Mouse (Mus musculus) heart, embryonic 12.5 days (tissue): Measurements from ENCODE around the gene Fyb. TPM values are rescaled to one million over a fixed set of nuclear protein-coding genes. Genes with fewer than 3 reads are reported as not detected.

Experiments used
- ATAC-seq: fragments of 200-750 bp; cut with Nextera tagmentation; 2 replicates; pipeline ENCODE4 v1.8.0; 2017; ENCODE audit warnings: moderate TSS enrichment, moderate library complexity; ENCODE audit not compliant: insufficient number of reproducible peaks, low FRiP score
- H3K27ac ChIP-seq: fragments of 300-500 bp; sonication (generic); 2 replicates; pipeline ENCODE4 v1.5.1; 2016; ENCODE audit warnings: mild to moderate bottlenecking, moderate library complexity; ENCODE audit not compliant: poor library complexity, severe bottlenecking
- H3K27me3 ChIP-seq: fragments of 300-500 bp; sonication (generic); replicated peaks from 2 replicates; pipeline ENCODE4 v1.6.1; 2016; ENCODE audit warnings: mild to moderate bottlenecking, moderate library complexity
- H3K36me3 ChIP-seq: fragments of 300-500 bp; sonication (generic); 2 replicates; pipeline ENCODE4 v1.6.1; 2016; ENCODE audit warnings: mild to moderate bottlenecking, moderate library complexity
- H3K4me1 ChIP-seq: fragments of 300-500 bp; sonication (generic); replicated peaks from 2 replicates; pipeline ENCODE4 v1.6.1; 2016; ENCODE audit warnings: mild to moderate bottlenecking
- H3K4me2 ChIP-seq: fragments of 300-500 bp; sonication (generic); 2 replicates; pipeline ENCODE4 v1.6.1; 2016; ENCODE audit warnings: mild to moderate bottlenecking, moderate library complexity
- H3K4me3 ChIP-seq: fragments of 300-500 bp; sonication (generic); 2 replicates; pipeline ENCODE4 v1.5.1; 2016; ENCODE audit warnings: mild to moderate bottlenecking
- H3K9ac ChIP-seq: fragments of 300-500 bp; sonication (generic); 2 replicates; pipeline ENCODE4 v1.6.1; 2016; ENCODE audit warnings: mild to moderate bottlenecking, moderate library complexity
- H3K9me3 ChIP-seq: fragments of 300-500 bp; sonication (generic); replicated peaks from 2 replicates; pipeline ENCODE4 v1.6.1; 2016; ENCODE audit warnings: mild to moderate bottlenecking, moderate library complexity
- WGBS: fragments of 180-500 bp; shearing (Covaris S2); methylation state at CpG from one replicate; pipeline ENCODE4 v1.1.7; 2016; 5-methylcytosine and 5-hydroxymethylcytosine counted together
- polyA plus RNA-seq: library from polyadenylated mRNA; unstranded; fragments of >200 nt; fragmentation: Nextera tagmentation; extraction: Ambion mirVana; gene quantifications from 2 replicates; pipeline ENCODE4 v1.2.1, GENCODE M21; 2016

The Fyb gene
- polyA plus RNA-seq, 1 experiment from 2014 or later = 4.3 TPM

DNA sequence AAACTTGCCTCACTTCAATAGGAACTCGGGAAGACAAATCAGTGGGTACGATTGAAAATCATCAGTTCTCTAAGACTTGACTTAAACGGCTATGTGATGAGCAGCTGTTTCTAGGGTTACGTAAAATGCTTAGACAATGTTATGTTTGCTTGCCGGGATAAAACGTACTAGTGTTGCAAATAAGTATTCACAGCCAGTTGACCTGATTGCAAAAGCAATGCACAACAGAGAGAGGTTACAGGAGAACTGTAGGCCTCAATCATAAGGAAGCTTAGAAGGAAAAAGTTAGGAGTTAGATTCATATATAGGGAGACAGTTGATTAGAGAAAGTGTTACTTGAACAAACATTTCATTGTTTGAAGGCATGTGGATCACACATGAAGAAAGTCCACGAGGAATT lies 187.7 kb downstream of the Fyb start:
- H3K27ac ChIP-seq = no peak overlapping the region

DNA sequence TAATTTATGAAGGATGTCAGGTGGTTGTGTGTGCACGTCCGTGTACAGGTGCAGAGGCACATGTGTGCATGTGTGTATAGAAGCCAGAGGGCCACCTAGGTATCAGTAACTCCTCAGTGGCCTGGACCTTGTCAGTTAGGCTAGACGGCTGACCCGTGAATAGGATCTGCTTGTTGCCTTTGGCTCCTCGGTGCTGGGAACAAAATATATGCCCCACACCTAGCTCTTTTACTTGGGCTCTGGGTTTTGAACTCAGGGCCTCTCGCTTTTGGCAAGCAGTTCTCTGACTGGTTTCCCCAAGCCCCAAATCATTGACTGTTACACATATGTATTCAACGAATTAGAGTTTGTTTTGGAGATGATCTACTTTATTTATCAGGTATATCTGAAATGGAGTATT lies 188.6 kb downstream of the Fyb start:
- Histone ChIP-seq H3K9ac (no peak overlapping the region), H3K27me3 (no peaks in the 10 kb centered on the region), H3K4me3 (no peak overlapping the region), H3K9me3 (no peaks in the 10 kb centered on the region), H3K4me2 (no peak overlapping the region), H3K4me1 (peaks cover 47% of the 10 kb centered on the region), H3K36me3 (no peaks in the 10 kb centered on the region), H3K27ac (no peak overlapping the region)
- 64% methylated on average over 7 of the region's 7 CpGs for WGBS
- ATAC-seq = no peak

More for the DNA sequence above, 187.7 kb downstream of the Fyb start:
- Histone ChIP-seq H3K9me3 (no peaks in the 10 kb centered on the region), H3K4me1 (peaks cover 49% of the 10 kb centered on the region), H3K36me3 (no peaks in the 10 kb centered on the region), H3K4me2 (no peak overlapping the region), H3K27me3 (no peaks in the 10 kb centered on the region), H3K9ac (no peak overlapping the region), H3K4me3 (no peak overlapping the region)
- no peak for ATAC-seq
- 76% methylated on average over 7 of the region's 7 CpGs for WGBS

Other genes with a start within 250 kb of the Fyb start
- 47.1 and 52.3 TPM in 2 replicates for gene Dab2, start 223.1 kb upstream of the Fyb start, polyA plus RNA-seq
- not detected in 2 replicates for gene C9, start 77.5 kb upstream of the Fyb start, polyA plus RNA-seq
- 33.5 and 34.4 TPM in 2 replicates for gene Rictor, start 185.5 kb downstream of the Fyb start, polyA plus RNA-seq